Mouse (Mus musculus): ENCODE results near the gene Hif3a. TPM values are rescaled to one million over a fixed set of nuclear protein-coding genes. Genes with fewer than 3 reads are reported as not detected.

The Hif3a gene
- polyA plus RNA-seq, 1 experiment from 2014 or later, result 19.7 TPM

DNA sequence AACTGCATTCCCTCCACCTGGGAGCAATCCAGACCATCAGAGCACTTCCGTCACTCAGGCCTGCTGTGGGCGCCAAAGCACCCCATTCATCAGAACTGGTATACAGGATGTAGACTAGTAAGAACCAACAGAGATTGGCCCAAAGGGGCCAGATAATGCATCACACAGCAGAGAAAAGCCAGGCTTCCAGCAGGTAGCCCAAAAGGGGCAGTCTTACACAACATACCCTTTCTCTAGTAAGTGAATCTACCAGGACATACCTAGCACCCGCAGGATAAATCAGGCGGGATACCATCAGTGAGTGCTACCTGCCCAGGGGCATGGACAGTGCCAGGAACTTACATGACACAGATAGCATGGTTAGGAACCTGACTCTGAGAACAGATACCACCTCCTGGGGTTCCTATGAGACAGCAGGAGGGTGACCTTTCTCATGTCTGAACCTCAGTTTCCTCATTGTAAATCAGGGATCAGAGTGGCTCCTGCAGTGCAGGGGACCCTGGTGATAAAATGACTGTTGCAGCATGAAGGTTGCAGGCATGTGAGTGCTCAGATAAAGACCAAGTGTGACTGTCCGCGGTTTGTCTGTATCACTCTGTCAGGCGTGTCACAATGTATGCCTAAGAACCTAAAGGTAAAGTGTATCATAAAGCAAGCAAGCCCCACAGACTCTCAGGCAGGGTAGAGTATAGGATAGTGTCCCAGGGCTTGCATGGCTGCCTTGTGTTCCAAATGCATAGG, 42.6 kb downstream of the Hif3a start:
- Histone ChIP-seq H3K9ac (ENCODE audit: low read depth, low read length) (no peak overlapping the region), H3K4me3 (ENCODE audit: low read length) (no peak overlapping the region), H3K36me3 (ENCODE audit: control insufficient read depth, insufficient read depth, low read length) (peaks cover 76% of the 10 kb centered on the region), H3K9me3 (ENCODE audit: control insufficient read depth, low read length) (no peaks in the 10 kb centered on the region), H3K27ac (ENCODE audit: low read depth, low read length) (no peak overlapping the region), H3K27me3 (ENCODE audit: control insufficient read depth, insufficient read depth, low read length) (no peaks in the 10 kb centered on the region), H3K4me2 (replicated peaks; ENCODE audit: low read depth, low read length) (no peak overlapping the region), H3K4me1 (ENCODE audit: control insufficient read depth, insufficient read depth, low read length) (0 out of 2 replicates have a peak, but pooled peaks cover 4% of the 10 kb centered on the region)
- no peak for ATAC-seq (ENCODE audit: low FRiP score, low TSS enrichment)
- WGBS, result 90% methylated on average over 7 of the region's 7 CpGs

DNA sequence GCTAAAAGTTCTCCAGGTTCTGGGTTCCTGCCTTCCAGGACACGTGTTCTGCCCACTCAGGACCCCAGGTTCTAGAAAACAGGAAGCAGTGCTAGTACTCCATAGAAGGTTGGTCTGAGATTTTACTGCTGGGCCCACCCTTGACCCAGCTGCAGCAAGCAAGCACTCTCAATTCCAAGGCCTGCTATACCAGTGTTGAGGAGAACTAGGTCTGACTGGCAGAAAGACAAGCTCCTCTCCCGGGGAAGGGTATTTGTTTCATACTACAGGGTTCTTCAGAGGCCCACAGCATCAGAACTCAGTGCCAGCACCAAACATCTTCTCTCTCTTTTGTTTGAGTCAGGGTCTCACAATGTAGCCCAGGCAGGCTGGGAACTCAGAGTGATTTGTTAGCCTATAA, 44.3 kb downstream of the Hif3a start:
- H3K36me3 ChIP-seq (ENCODE audit: control insufficient read depth, insufficient read depth, low read length), result peaks cover 87% of the 10 kb centered on the region
- no peaks in the 10 kb centered on the region for H3K9me3 ChIP-seq (ENCODE audit: control insufficient read depth, low read length)
- ATAC-seq (ENCODE audit: low FRiP score, low TSS enrichment), result no peak
- H3K4me2 ChIP-seq (replicated peaks; ENCODE audit: low read depth, low read length), result no peak overlapping the region
- H3K27me3 ChIP-seq (ENCODE audit: control insufficient read depth, insufficient read depth, low read length), result no peaks in the 10 kb centered on the region
- H3K4me1 ChIP-seq (ENCODE audit: control insufficient read depth, insufficient read depth, low read length), result no peaks in the 10 kb centered on the region
- H3K9ac ChIP-seq (ENCODE audit: low read depth, low read length), result no peak overlapping the region
- no peak overlapping the region for H3K4me3 ChIP-seq (ENCODE audit: low read length)
- no peak overlapping the region for H3K27ac ChIP-seq (ENCODE audit: low read depth, low read length)
- WGBS, result 95% methylated on average over 2 of the region's 2 CpGs

DNA sequence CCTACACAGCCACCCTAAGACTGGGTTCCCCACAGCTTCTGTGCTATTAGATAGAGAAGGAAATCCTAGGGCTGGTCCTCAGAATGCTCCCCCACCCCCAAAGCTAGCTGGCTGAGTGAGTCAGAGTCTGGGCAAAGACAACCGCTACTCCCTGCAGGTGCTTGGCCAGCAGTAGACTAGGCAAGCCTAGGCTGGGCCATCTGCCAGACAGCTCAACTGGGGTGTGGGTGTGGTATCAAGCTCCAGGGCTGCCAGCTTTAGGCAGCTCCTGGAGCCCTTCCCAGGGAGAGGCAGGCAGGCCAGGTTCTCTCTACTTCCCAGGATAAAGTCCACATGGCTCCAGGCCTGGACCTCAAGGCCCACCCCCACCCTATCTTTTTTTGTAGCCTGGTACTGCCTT, 45.2 kb downstream of the Hif3a start:
- Histone ChIP-seq H3K4me1 (ENCODE audit: control insufficient read depth, insufficient read depth, low read length) (no peaks in the 10 kb centered on the region), H3K27me3 (ENCODE audit: control insufficient read depth, insufficient read depth, low read length) (no peaks in the 10 kb centered on the region), H3K4me3 (ENCODE audit: low read length) (no peak overlapping the region), H3K4me2 (replicated peaks; ENCODE audit: low read depth, low read length) (no peak overlapping the region), H3K36me3 (ENCODE audit: control insufficient read depth, insufficient read depth, low read length) (peaks cover 87% of the 10 kb centered on the region), H3K9ac (ENCODE audit: low read depth, low read length) (no peak overlapping the region), H3K27ac (ENCODE audit: low read depth, low read length) (no peak overlapping the region), H3K9me3 (ENCODE audit: control insufficient read depth, low read length) (no peaks in the 10 kb centered on the region)
- ATAC-seq (ENCODE audit: low FRiP score, low TSS enrichment), result no peak
- 82% methylated on average over 1 of the region's 1 CpGs for WGBS

DNA sequence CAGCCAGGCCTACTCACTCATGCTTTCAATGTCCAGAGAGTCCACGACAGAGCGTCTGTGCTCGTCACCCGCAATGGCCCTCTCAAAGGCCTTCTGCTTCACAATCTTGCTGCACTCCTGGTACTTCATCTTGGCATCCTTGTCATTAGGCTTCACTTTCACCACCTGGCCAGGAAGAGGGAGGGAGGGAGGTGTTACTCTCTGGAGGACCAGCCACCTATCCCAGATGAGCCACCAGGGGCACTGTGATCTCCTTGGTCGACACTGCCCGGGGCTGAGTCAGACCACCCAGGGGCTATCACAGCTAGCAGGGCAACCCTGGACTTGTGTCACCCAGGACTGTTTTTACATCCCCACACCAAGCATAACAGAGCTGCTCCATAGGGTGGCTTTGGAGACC, 46.8 kb downstream of the Hif3a start:
- H3K4me3 ChIP-seq (ENCODE audit: low read length), result no peak overlapping the region
- H3K36me3 ChIP-seq (ENCODE audit: control insufficient read depth, insufficient read depth, low read length), result peaks cover 87% of the 10 kb centered on the region
- no peak overlapping the region for H3K4me2 ChIP-seq (replicated peaks; ENCODE audit: low read depth, low read length)
- no peak for ATAC-seq (ENCODE audit: low FRiP score, low TSS enrichment)
- 76% methylated on average over 6 of the region's 6 CpGs for WGBS
- H3K9ac ChIP-seq (ENCODE audit: low read depth, low read length), result no peak overlapping the region
- H3K9me3 ChIP-seq (ENCODE audit: control insufficient read depth, low read length), result no peaks in the 10 kb centered on the region
- no peak overlapping the region for H3K27ac ChIP-seq (ENCODE audit: low read depth, low read length)
- H3K27me3 ChIP-seq (ENCODE audit: control insufficient read depth, insufficient read depth, low read length), result no peaks in the 10 kb centered on the region
- H3K4me1 ChIP-seq (ENCODE audit: control insufficient read depth, insufficient read depth, low read length), result no peaks in the 10 kb centered on the region

DNA sequence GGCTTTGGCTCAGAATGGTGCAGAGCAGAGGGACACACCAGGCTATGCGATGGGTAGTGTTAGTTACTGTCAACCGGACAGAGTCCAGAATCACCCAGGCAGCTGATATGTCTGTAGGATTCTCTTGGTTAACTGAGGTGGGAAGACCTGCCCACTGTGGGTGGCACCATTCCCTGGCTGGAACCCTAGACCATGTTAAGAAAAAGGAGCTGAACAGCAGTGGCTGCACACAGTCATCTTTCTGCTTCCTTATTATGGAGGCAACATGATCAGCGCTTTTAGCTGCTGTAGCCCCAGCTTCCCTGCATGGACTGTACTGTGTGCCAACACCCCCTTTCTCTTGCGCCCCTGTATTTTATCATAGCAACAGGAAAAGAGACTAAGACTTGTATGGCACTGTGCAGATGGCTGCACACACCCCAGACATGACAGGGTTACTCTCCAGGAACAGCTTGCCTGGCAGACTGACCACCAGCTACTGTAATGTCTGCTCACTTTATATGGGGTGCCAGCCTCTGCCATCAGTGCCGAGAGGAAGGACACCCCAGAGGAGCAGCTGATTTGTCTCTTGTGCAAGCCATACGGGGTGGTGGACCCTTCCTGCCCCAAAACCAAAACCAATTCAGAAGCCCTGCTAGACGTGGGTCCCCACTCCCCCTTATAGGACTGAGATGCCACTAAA, 50.2 kb downstream of the Hif3a start:
- Histone ChIP-seq H3K4me3 (ENCODE audit: low read length) (no peak overlapping the region), H3K27me3 (ENCODE audit: control insufficient read depth, insufficient read depth, low read length) (no peaks in the 10 kb centered on the region), H3K27ac (ENCODE audit: low read depth, low read length) (no peak overlapping the region), H3K36me3 (ENCODE audit: control insufficient read depth, insufficient read depth, low read length) (peaks cover 94% of the 10 kb centered on the region), H3K9me3 (ENCODE audit: control insufficient read depth, low read length) (no peaks in the 10 kb centered on the region), H3K4me2 (replicated peaks; ENCODE audit: low read depth, low read length) (no peak overlapping the region), H3K9ac (ENCODE audit: low read depth, low read length) (no peak overlapping the region), H3K4me1 (ENCODE audit: control insufficient read depth, insufficient read depth, low read length) (no peaks in the 10 kb centered on the region)
- 92% methylated on average over 7 of the region's 7 CpGs for WGBS
- ATAC-seq (ENCODE audit: low FRiP score, low TSS enrichment), result no peak

DNA sequence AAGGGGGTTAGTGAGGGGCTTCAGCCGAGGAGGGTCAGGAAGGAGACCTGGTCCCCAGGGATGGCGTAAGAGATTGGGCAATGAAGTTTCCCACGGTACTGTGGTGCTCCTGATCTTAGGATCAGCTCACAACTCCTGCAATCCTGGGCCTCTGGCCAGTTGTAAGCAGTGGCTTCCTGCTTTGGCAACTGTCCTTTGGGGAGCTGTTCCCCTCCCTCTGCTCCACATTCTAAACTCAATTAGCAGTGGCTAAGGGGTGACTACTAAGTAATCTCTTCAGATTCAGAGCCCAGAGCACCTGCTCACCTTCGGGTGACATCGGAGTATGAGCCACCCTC, 52.2 kb downstream of the Hif3a start:
- no peak for ATAC-seq (ENCODE audit: low FRiP score, low TSS enrichment)
- Histone ChIP-seq H3K27me3 (ENCODE audit: control insufficient read depth, insufficient read depth, low read length) (no peaks in the 10 kb centered on the region), H3K4me3 (ENCODE audit: low read length) (no peak overlapping the region), H3K9ac (ENCODE audit: low read depth, low read length) (no peak overlapping the region; the same call in 1 of the 2 replicates), H3K36me3 (ENCODE audit: control insufficient read depth, insufficient read depth, low read length) (peaks cover 100% of the 10 kb centered on the region), H3K4me2 (replicated peaks; ENCODE audit: low read depth, low read length) (no peak overlapping the region), H3K9me3 (ENCODE audit: control insufficient read depth, low read length) (no peaks in the 10 kb centered on the region), H3K4me1 (ENCODE audit: control insufficient read depth, insufficient read depth, low read length) (no peaks in the 10 kb centered on the region), H3K27ac (ENCODE audit: low read depth, low read length) (no peak overlapping the region)
- 90% methylated on average over 5 of the region's 5 CpGs for WGBS

DNA sequence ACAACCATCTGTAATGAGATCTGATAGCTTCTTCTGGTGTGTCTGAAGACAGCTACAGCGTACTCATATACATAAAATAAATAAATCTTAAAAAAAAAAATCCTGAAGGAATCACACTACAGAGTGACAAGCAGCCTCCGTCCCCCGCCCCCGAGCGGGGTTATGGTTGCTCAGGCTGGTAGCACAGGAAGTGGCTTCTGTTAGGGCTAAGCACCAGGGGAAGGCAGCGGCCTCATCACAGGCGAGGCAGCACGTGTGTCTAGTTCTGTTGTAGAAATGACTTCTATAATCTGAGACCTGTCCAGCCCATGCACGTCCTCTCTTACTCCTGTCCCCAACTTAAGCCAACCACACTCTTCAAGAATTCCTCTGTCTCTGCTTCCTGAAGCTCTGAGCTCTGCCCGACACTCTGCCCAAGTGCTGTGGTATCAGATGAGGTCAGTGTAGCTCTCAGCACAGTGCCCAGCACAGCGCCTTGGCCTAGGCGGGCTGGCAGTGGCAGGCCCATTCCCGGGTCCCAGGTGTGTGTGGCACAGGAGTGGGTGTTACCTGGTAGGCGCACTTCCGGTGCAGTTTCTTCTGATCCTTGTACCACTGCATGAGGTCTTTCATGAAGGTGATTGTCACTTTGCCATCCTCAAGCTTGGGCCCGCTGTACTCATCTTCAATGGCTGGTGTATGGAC, 52.8 kb downstream of the Hif3a start:
- no peak overlapping the region; the same call in 1 of the 2 replicates for H3K9ac ChIP-seq (ENCODE audit: low read depth, low read length)
- H3K4me1 ChIP-seq (ENCODE audit: control insufficient read depth, insufficient read depth, low read length), result no peaks in the 10 kb centered on the region
- ATAC-seq (ENCODE audit: low FRiP score, low TSS enrichment), result no peak
- H3K9me3 ChIP-seq (ENCODE audit: control insufficient read depth, low read length), result no peaks in the 10 kb centered on the region
- WGBS, result 92% methylated on average over 16 of the region's 16 CpGs
- no peak overlapping the region for H3K27ac ChIP-seq (ENCODE audit: low read depth, low read length)
- H3K27me3 ChIP-seq (ENCODE audit: control insufficient read depth, insufficient read depth, low read length), result no peaks in the 10 kb centered on the region
- H3K4me2 ChIP-seq (replicated peaks; ENCODE audit: low read depth, low read length), result no peak overlapping the region
- no peak overlapping the region for H3K4me3 ChIP-seq (ENCODE audit: low read length)
- H3K36me3 ChIP-seq (ENCODE audit: control insufficient read depth, insufficient read depth, low read length), result peaks cover 100% of the 10 kb centered on the region

DNA sequence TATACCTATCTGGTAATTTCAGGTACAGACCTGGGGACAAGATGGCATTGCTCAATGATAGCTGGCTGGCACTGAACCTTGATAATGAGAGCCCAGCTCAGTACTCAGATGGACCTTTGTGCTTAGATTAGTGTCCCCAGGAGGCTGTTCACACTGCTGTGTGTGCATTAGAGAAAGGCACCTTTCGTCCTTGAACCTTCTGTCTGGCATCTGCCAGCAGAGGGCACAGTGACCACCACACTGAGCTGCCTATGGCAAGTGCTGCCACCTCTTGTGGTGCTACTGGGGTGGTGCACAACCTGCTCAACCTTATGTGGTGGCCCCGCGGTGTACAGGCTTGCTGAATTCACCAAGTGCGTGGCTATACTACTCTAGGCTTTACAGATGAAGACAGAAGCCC, 54.9 kb downstream of the Hif3a start:
- Histone ChIP-seq H3K36me3 (ENCODE audit: control insufficient read depth, insufficient read depth, low read length) (peaks cover 87% of the 10 kb centered on the region), H3K4me2 (replicated peaks; ENCODE audit: low read depth, low read length) (no peak overlapping the region), H3K4me3 (ENCODE audit: low read length) (no peak overlapping the region), H3K9me3 (ENCODE audit: control insufficient read depth, low read length) (no peaks in the 10 kb centered on the region), H3K9ac (ENCODE audit: low read depth, low read length) (no peak overlapping the region), H3K27ac (ENCODE audit: low read depth, low read length) (no peak overlapping the region), H3K4me1 (ENCODE audit: control insufficient read depth, insufficient read depth, low read length) (no peaks in the 10 kb centered on the region), H3K27me3 (ENCODE audit: control insufficient read depth, insufficient read depth, low read length) (no peaks in the 10 kb centered on the region)
- WGBS, result 83% methylated on average over 4 of the region's 4 CpGs
- no peak for ATAC-seq (ENCODE audit: low FRiP score, low TSS enrichment)

DNA sequence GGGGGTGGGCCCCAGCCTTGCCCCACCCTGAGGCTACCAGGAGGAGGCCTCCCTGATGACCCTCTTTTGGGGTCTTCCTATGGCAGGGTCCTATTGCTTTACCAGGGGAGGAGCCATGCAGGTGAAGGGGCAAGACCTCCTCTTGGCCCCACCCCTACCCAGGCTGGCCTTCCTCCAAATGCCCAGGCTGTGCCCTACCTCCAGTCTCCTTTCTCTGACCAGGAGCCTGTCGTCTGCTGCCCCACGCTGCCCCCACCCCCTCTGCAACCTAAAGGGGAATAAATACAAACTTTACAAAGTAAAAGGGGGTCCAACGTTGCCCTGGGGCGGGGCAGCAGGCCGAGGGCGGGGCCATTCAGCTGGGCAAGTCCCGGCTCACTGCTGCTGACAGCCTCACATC, 57.5 kb downstream of the Hif3a start:
- ATAC-seq (ENCODE audit: low FRiP score, low TSS enrichment), result no peak
- Histone ChIP-seq H3K36me3 (ENCODE audit: control insufficient read depth, insufficient read depth, low read length) (peaks cover 76% of the 10 kb centered on the region), H3K9me3 (ENCODE audit: control insufficient read depth, low read length) (no peaks in the 10 kb centered on the region), H3K27ac (ENCODE audit: low read depth, low read length) (no peak overlapping the region), H3K27me3 (ENCODE audit: control insufficient read depth, insufficient read depth, low read length) (no peaks in the 10 kb centered on the region), H3K4me3 (ENCODE audit: low read length) (no peak overlapping the region), H3K9ac (ENCODE audit: low read depth, low read length) (no peak overlapping the region), H3K4me2 (replicated peaks; ENCODE audit: low read depth, low read length) (no peak overlapping the region), H3K4me1 (ENCODE audit: control insufficient read depth, insufficient read depth, low read length) (no peaks in the 10 kb centered on the region)
- 83% methylated on average over 7 of the region's 7 CpGs for WGBS

All from kidney, embryonic 14.5 days (tissue).